Mouse (Mus musculus): ENCODE measurements around the gene Irf2bpl. TPM values are rescaled to one million over a fixed set of nuclear protein-coding genes. Genes with fewer than 3 reads are reported as not detected.
A peak's percentile ranks its signal among the peaks of the same experiment; 100 is the strongest.

Gene Irf2bpl
- total and polyA plus RNA-seq, 3 experiments: 20.1 to 36.9 (median 32.6) TPM

GRCm38 (mm10) chr12:86872335-86873040, 12.1 kb downstream of the Irf2bpl start:
- Histone ChIP-seq H3K79me2 (replicated peaks; ENCODE audit: control insufficient read depth, insufficient read depth, low read length) (no peaks in the 10 kb centered on the region), H3K4me3 (no peak overlapping the region), H3K4me1 (ENCODE audit: control insufficient read depth, insufficient read depth, low read length) (peaks cover 11% of the 10 kb centered on the region), H3K27me3 (ENCODE audit: control insufficient read depth, insufficient read depth, low read length) (no peaks in the 10 kb centered on the region), H3K36me3 (ENCODE audit: control insufficient read depth, insufficient read depth, low read length) (peaks cover 2% of the 10 kb centered on the region; the same call in 1 of the 2 replicates), H3K9ac (ENCODE audit: low read depth, low read length) (no peak overlapping the region; the same call in 1 of the 2 replicates), H3K27ac (peak overlapping the region; percentile 62)
- WGBS: 39% methylated on average over 9 of the region's 9 CpGs
- peak; percentile 69 to 81 for DNase-seq
- intact Hi-C loops (cut with DNase I): no loop called here
- TF ChIP-seq EP300 (IDR thresholded peaks at IDR 0.05; ENCODE audit: insufficient read depth, low read depth, low read length) (peak; percentile 64), CTCF (IDR thresholded peaks at IDR 0.05) (no peak), POLR2A (IDR thresholded peaks at IDR 0.05; ENCODE audit: insufficient read depth, low read depth, low read length) (peak; percentile 34; the same call in 1 of the 2 replicates)

- Histone ChIP-seq H3K36me3 (ENCODE audit: control insufficient read depth, insufficient read depth, low read length) (peaks cover 2% of the 10 kb centered on the region; the same call in 1 of the 2 replicates), H3K9ac (ENCODE audit: low read depth, low read length) (no peak overlapping the region), H3K79me2 (replicated peaks; ENCODE audit: control insufficient read depth, insufficient read depth, low read length) (no peaks in the 10 kb centered on the region), H3K4me3 (no peak overlapping the region), H3K4me1 (ENCODE audit: control insufficient read depth, insufficient read depth, low read length) (peaks cover 16% of the 10 kb centered on the region), H3K27me3 (ENCODE audit: control insufficient read depth, insufficient read depth, low read length) (no peaks in the 10 kb centered on the region), H3K27ac (peak overlapping the region; percentile 62)
- 57% methylated on average over 4 of the region's 4 CpGs for WGBS
- TF ChIP-seq POLR2A (IDR thresholded peaks at IDR 0.05; ENCODE audit: insufficient read depth, low read depth, low read length): no peak
- TF ChIP-seq EP300 (IDR thresholded peaks at IDR 0.05; ENCODE audit: insufficient read depth, low read depth, low read length): no peak
- no peak for TF ChIP-seq CTCF (IDR thresholded peaks at IDR 0.05)
- intact Hi-C loops (cut with DNase I): no loop called here
- no peak for DNase-seq
Measured at GRCm38 (mm10) chr12:86871666-86872334, 12.8 kb downstream of the Irf2bpl start.

GRCm38 (mm10) chr12:86870996-86871395, 13.6 kb downstream of the Irf2bpl start:
- Histone ChIP-seq H3K36me3 (ENCODE audit: control insufficient read depth, insufficient read depth, low read length) (peaks cover 2% of the 10 kb centered on the region; the same call in 1 of the 2 replicates), H3K4me3 (no peak overlapping the region), H3K27me3 (ENCODE audit: control insufficient read depth, insufficient read depth, low read length) (no peaks in the 10 kb centered on the region), H3K27ac (no peak overlapping the region), H3K79me2 (replicated peaks; ENCODE audit: control insufficient read depth, insufficient read depth, low read length) (no peaks in the 10 kb centered on the region), H3K4me1 (ENCODE audit: control insufficient read depth, insufficient read depth, low read length) (peaks cover 16% of the 10 kb centered on the region), H3K9ac (ENCODE audit: low read depth, low read length) (no peak overlapping the region)
- no peak for DNase-seq
- 97% methylated on average over 3 of the region's 3 CpGs for WGBS
- intact Hi-C loops (cut with DNase I): no loop called here
- TF ChIP-seq EP300 (IDR thresholded peaks at IDR 0.05; ENCODE audit: insufficient read depth, low read depth, low read length) (no peak), CTCF (IDR thresholded peaks at IDR 0.05) (peak; percentile 34), POLR2A (IDR thresholded peaks at IDR 0.05; ENCODE audit: insufficient read depth, low read depth, low read length) (no peak)

- Histone ChIP-seq H3K4me1 (ENCODE audit: control insufficient read depth, insufficient read depth, low read length) (peaks cover 16% of the 10 kb centered on the region), H3K27ac (peak overlapping the region; percentile 26; the same call in 1 of the 2 replicates), H3K4me3 (no peak overlapping the region), H3K36me3 (ENCODE audit: control insufficient read depth, insufficient read depth, low read length) (peaks cover 2% of the 10 kb centered on the region; the same call in 1 of the 2 replicates), H3K27me3 (ENCODE audit: control insufficient read depth, insufficient read depth, low read length) (no peaks in the 10 kb centered on the region), H3K79me2 (replicated peaks; ENCODE audit: control insufficient read depth, insufficient read depth, low read length) (no peaks in the 10 kb centered on the region), H3K9ac (ENCODE audit: low read depth, low read length) (no peak overlapping the region)
- WGBS: 67% methylated on average over 6 of the region's 6 CpGs
- TF ChIP-seq EP300 (IDR thresholded peaks at IDR 0.05; ENCODE audit: insufficient read depth, low read depth, low read length): no peak
- TF ChIP-seq POLR2A (IDR thresholded peaks at IDR 0.05; ENCODE audit: insufficient read depth, low read depth, low read length): no peak
- no peak for TF ChIP-seq CTCF (IDR thresholded peaks at IDR 0.05)
- intact Hi-C loops (cut with DNase I): no loop called here
- DNase-seq: no peak
Measured at GRCm38 (mm10) chr12:86869761-86870160, 14.8 kb downstream of the Irf2bpl start.

- Histone ChIP-seq H3K4me3 (no peak overlapping the region), H3K79me2 (replicated peaks; ENCODE audit: control insufficient read depth, insufficient read depth, low read length) (no peaks in the 10 kb centered on the region), H3K27ac (peak overlapping the region; percentile 93), H3K27me3 (ENCODE audit: control insufficient read depth, insufficient read depth, low read length) (no peaks in the 10 kb centered on the region), H3K9ac (ENCODE audit: low read depth, low read length) (peak overlapping the region; percentile 58), H3K36me3 (ENCODE audit: control insufficient read depth, insufficient read depth, low read length) (peaks cover 1% of the 10 kb centered on the region; the same call in 1 of the 2 replicates), H3K4me1 (ENCODE audit: control insufficient read depth, insufficient read depth, low read length) (peaks cover 15% of the 10 kb centered on the region)
- intact Hi-C loops (cut with DNase I): no loop called here
- DNase-seq: peak; percentile 69 to 84
- TF ChIP-seq CTCF (IDR thresholded peaks at IDR 0.05) (no peak), POLR2A (IDR thresholded peaks at IDR 0.05; ENCODE audit: insufficient read depth, low read depth, low read length) (peak; percentile 77), EP300 (IDR thresholded peaks at IDR 0.05; ENCODE audit: insufficient read depth, low read depth, low read length) (peak; percentile 60)
- 26% methylated on average over 14 of the region's 14 CpGs for WGBS
Measured at GRCm38 (mm10) chr12:86867271-86868223, 17.1 kb downstream of the Irf2bpl start.
